Mouse (Mus musculus): ENCODE measurements around the gene Nfatc4.

DNA sequence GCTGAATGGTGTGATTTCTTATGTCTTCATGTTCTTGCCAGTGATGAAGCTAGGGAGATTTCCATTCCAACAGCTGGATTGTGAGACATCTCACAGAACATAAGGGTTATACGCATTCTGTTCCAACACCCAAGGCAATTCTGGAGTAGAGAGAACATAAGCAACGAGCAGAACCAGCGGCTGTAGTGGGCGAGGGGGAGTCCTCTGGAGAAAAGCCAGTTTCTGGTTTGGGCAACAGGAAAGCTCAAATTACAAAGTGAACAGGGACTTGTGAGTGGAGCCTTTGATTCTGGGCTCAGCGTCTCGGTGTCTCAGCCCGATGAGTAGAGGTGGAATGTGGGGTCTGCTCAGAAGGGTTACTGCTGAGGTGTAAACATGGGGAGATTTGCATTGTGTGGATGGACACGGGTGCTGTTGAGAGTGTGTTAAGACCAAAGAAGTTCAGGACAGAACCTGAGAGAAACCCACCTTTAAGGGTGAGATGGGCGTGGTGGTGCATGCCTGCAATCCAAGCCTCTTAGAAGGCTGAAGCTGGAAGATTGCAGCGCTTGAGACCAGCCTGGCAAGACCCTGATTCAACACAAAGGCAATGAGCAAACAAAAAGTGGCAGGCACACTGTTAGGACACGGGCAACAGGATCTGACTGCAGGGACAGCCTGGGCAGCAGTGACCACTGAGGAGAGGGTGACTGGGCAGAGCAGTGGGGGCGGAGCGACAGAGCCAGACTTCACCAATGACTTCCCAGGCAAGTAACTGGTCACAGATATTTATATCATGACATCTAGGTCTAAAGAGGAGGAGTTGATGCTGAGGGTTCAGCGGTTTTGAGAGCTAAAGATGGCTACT lies 54.7 kb downstream of the Nfatc4 start:
- no peak for TF ChIP-seq CTCF (IDR thresholded peaks at IDR 0.05; ENCODE audit: extremely low read depth, insufficient read depth, low read length)
- TF ChIP-seq POLR2A (IDR thresholded peaks at IDR 0.05; ENCODE audit: extremely low read depth, insufficient read depth, low read length): no peak
